Mouse (Mus musculus): Measurements from ENCODE around the gene Arhgef26.

- TF ChIP-seq CTCF (IDR thresholded peaks at IDR 0.05; ENCODE audit: low read depth, low read length) (no peak), POLR2A (IDR thresholded peaks at IDR 0.05; ENCODE audit: borderline replicate concordance, low read depth, low read length) (no peak)
Observed at GRCm38 (mm10) chr3:62399826-62400746, 61.9 kb downstream of the Arhgef26 start.

Data from bone marrow macrophage, adult 2 months (primary cell).